Mouse (Mus musculus) liver, embryonic 11.5 days (tissue): ENCODE measurements at regions not wholly inside any gene's neighbourhood (a gene's known extent, or its start where the extent isn't known, plus 50 kb on each side); places are given as distances from the start of the nearest gene placed in this dataset.
A peak's percentile ranks its signal among the peaks of the same experiment; 100 is the strongest.

ENCODE experiments used
- ATAC-seq: fragments of 200-750 bp; cut with Nextera tagmentation; replicated peaks from 2 replicates; pipeline ENCODE4 v1.8.0; 2017; ENCODE audit warnings: moderate number of reproducible peaks, mild to moderate bottlenecking, moderate TSS enrichment, moderate library complexity; ENCODE audit not compliant: low FRiP score
- DNase-seq: peaks from one replicate; pipeline ENCODE4 v3.0.0-alpha.2; 2017; ENCODE audit warnings: low spot score
- H3K27ac ChIP-seq: fragments of 300-500 bp; sonication (generic); 2 replicates; pipeline ENCODE4 v1.5.1; 2014; ENCODE audit warnings: mild to moderate bottlenecking, low read depth, low read length, control low read depth
- H3K27me3 ChIP-seq: fragments of 300-500 bp; sonication (generic); replicated peaks from 2 replicates; pipeline ENCODE4 v1.6.1; 2014; ENCODE audit warnings: low read length, mixed read lengths; ENCODE audit not compliant: control insufficient read depth, insufficient read depth
- H3K36me3 ChIP-seq: fragments of 300-500 bp; sonication (generic); 2 replicates; pipeline ENCODE4 v1.6.1; 2014; ENCODE audit warnings: mild to moderate bottlenecking, low read length, moderate library complexity, mixed read lengths; ENCODE audit not compliant: control insufficient read depth, insufficient read depth
- H3K4me1 ChIP-seq: fragments of 300-500 bp; sonication (generic); replicated peaks from 2 replicates; pipeline ENCODE4 v1.6.1; 2014; ENCODE audit warnings: low read length, mixed read lengths; ENCODE audit not compliant: control insufficient read depth, insufficient read depth
- H3K4me2 ChIP-seq: fragments of 300-500 bp; sonication (generic); 2 replicates; pipeline ENCODE4 v1.6.1; 2014; ENCODE audit warnings: mild to moderate bottlenecking, control low read depth, moderate library complexity
- H3K4me3 ChIP-seq: fragments of 300-500 bp; sonication (generic); 2 replicates; pipeline ENCODE4 v1.5.1; 2014; ENCODE audit warnings: low read depth, low read length, control low read depth
- H3K9ac ChIP-seq: fragments of 300-500 bp; sonication (generic); 2 replicates; pipeline ENCODE4 v1.6.1; 2014; ENCODE audit warnings: low read depth, low read length, control low read depth
- H3K9me3 ChIP-seq: fragments of 300-500 bp; sonication (generic); 2 replicates; pipeline ENCODE4 v1.6.1; 2016; ENCODE audit warnings: low read length, inconsistent platforms, mixed read lengths; ENCODE audit not compliant: control insufficient read depth
- WGBS: fragments of 180-500 bp; shearing (Covaris S2); extraction: QIAGEN DNeasy Blood & Tissue Kit; methylation state at CpG from one replicate; pipeline ENCODE4 v1.1.7; 2014; 5-methylcytosine and 5-hydroxymethylcytosine counted together

DNA sequence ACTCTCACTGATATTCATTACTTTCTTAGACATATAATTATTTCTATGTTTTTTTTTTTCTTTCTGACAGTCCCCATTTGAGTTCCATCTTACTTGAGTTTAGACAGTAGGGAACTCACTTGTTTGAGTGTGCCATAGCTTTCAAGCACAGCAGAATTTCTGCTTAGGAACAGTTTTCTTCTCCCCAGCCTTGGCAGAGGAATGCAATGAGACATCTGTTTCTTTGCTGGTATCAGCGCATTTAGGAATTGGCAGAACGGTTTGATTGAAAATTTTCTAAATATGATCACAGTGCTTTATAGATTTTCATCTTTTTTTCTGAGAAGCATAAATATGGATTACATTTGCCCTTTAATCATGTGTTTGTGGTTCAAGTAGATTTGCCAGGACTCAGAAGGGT lies 448.6 kb downstream of the Chl1 start:
- 85% methylated on average over 2 of the region's 2 CpGs for WGBS
- Histone ChIP-seq H3K9ac (no peak overlapping the region), H3K36me3 (no peaks in the 10 kb centered on the region), H3K9me3 (no peaks in the 10 kb centered on the region), H3K27ac (no peak overlapping the region), H3K4me1 (no peaks in the 10 kb centered on the region), H3K27me3 (no peaks in the 10 kb centered on the region), H3K4me2 (no peak overlapping the region), H3K4me3 (no peak overlapping the region)
- DNase-seq (no peak), ATAC-seq (no peak)

GRCm38 (mm10) chr6:103967811-103968420 lies 457.5 kb downstream of the Chl1 start:
- DNase-seq (no peak), ATAC-seq (no peak)

GRCm38 (mm10) chr6:103999186-103999585 lies 488.8 kb downstream of the Chl1 start:
- DNase-seq (no peak), ATAC-seq (no peak)

More at GRCm38 (mm10) chr6:103967811-103968420, 457.5 kb downstream of the Chl1 start:
- Histone ChIP-seq H3K4me3 (no peak overlapping the region), H3K4me1 (no peaks in the 10 kb centered on the region), H3K9ac (no peak overlapping the region), H3K9me3 (no peaks in the 10 kb centered on the region), H3K36me3 (no peaks in the 10 kb centered on the region), H3K4me2 (no peak overlapping the region), H3K27me3 (no peaks in the 10 kb centered on the region), H3K27ac (no peak overlapping the region)
- WGBS, result 96% methylated on average over 1 of the region's 1 CpGs

DNA sequence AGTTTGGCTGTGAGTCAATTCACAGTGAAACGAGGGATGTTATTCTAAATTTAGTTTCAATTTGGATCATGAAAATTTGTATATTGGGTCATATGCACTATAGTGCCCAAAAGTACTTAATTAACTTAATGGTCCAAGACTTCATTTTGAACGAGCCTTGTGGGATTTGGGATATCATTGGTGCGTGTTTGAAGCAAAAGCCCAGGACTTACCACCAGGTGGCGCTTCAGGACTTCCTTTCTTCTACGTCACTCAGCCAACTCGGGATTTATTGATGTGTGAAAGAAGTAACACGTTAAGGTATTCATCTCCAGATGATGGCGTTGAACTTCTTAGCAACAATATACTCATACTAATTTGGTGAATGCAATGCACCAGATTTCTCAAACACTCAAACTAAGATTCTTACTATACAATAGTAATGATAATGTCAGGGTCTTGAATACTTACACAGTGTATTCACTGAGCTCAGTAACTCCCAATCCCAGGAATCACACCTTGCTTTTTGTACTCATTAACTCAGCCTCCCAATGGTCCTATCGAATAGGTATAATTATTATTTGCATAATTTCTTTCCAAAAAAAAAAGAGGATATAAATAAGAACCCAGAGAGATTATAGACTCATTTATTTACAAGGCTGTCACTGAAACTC lies 464.0 kb upstream of the Cntn6 start:
- Histone ChIP-seq H3K36me3 (no peaks in the 10 kb centered on the region), H3K4me1 (no peaks in the 10 kb centered on the region), H3K4me3 (no peak overlapping the region), H3K4me2 (no peak overlapping the region), H3K27ac (no peak overlapping the region), H3K9me3 (no peaks in the 10 kb centered on the region), H3K27me3 (no peaks in the 10 kb centered on the region), H3K9ac (no peak overlapping the region)
- 11% methylated on average over 9 of the region's 9 CpGs for WGBS
- ATAC-seq (0 out of 2 replicates have a peak, but pooled peaks have one; percentile 45), DNase-seq (peak; percentile 34)

More at GRCm38 (mm10) chr6:103999186-103999585, 488.8 kb downstream of the Chl1 start:
- 82% methylated on average over 1 of the region's 1 CpGs for WGBS
- Histone ChIP-seq H3K36me3 (no peaks in the 10 kb centered on the region), H3K4me3 (no peak overlapping the region), H3K9me3 (no peaks in the 10 kb centered on the region), H3K4me2 (no peak overlapping the region), H3K27ac (no peak overlapping the region), H3K9ac (no peak overlapping the region), H3K4me1 (no peaks in the 10 kb centered on the region), H3K27me3 (no peaks in the 10 kb centered on the region)

DNA sequence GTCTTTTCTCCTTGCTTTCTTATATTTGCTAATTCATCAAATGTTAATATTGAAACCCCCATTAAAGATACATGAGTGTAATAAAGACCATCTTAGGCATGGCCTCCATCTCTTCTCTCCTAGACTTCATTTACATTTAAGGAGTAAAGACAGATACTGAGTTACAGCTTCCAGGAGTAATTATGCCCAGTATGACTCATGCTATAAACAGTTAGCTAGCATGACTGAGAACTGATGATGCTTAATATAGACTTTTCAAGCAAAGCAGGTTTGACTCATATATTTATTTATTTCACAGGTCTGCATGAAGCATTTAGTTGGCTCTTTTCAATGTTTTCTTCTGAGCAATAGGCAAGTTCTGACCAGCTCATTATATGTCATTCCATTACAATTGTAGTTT lies 453.7 kb upstream of the Cntn6 start:
- no peak for DNase-seq
- no peak for ATAC-seq
- Histone ChIP-seq H3K36me3 (no peaks in the 10 kb centered on the region), H3K27me3 (no peaks in the 10 kb centered on the region), H3K27ac (no peak overlapping the region), H3K4me3 (no peak overlapping the region), H3K4me1 (no peaks in the 10 kb centered on the region), H3K9me3 (no peaks in the 10 kb centered on the region), H3K9ac (no peak overlapping the region), H3K4me2 (no peak overlapping the region)

GRCm38 (mm10) chr6:104040450-104040849 lies 452.1 kb upstream of the Cntn6 start:
- no peak overlapping the region for H3K4me2 ChIP-seq
- no peak overlapping the region for H3K9ac ChIP-seq
- ATAC-seq (no peak), DNase-seq (no peak)
- no peaks in the 10 kb centered on the region for H3K9me3 ChIP-seq
- no peaks in the 10 kb centered on the region for H3K27me3 ChIP-seq
- no peak overlapping the region for H3K27ac ChIP-seq
- H3K4me3 ChIP-seq, result no peak overlapping the region
- no peaks in the 10 kb centered on the region for H3K36me3 ChIP-seq
- 79% methylated on average over 2 of the region's 2 CpGs for WGBS
- no peaks in the 10 kb centered on the region for H3K4me1 ChIP-seq

GRCm38 (mm10) chr6:104055996-104056395 lies 436.6 kb upstream of the Cntn6 start:
- ATAC-seq (no peak), DNase-seq (no peak)
- H3K36me3 ChIP-seq, result no peaks in the 10 kb centered on the region
- no peaks in the 10 kb centered on the region for H3K9me3 ChIP-seq
- no peak overlapping the region for H3K27ac ChIP-seq
- H3K4me1 ChIP-seq, result no peaks in the 10 kb centered on the region
- no peak overlapping the region for H3K9ac ChIP-seq
- 87% methylated on average over 1 of the region's 1 CpGs for WGBS
- no peak overlapping the region for H3K4me2 ChIP-seq
- H3K27me3 ChIP-seq, result no peaks in the 10 kb centered on the region
- H3K4me3 ChIP-seq, result no peak overlapping the region

DNA sequence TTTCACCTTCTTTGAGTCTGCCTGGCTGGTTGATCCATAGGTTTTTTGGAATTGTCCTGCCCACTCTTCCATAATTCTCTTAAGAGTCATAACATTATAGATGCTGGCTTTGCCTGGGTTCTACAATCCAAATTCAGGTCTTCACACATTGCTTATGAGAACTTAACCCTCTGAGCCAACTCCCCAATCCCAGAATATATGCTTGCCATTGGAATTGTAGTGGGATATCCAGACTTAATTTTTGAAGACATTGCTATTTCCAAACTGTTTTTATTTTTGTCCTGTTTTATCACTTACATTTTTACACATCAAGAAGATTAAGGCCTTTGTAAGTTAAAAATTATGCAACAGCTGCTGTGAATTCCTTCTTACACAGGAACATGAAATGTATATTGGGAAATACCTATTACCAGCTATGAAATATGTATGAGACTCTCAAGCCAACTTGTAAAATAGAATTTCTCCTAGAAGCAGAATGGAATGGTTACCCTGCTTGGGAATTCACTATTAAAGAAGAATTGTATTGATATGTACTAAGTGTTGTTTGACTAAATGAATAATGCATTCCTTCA lies 430.8 kb upstream of the Cntn6 start:
- Histone ChIP-seq H3K4me1 (no peaks in the 10 kb centered on the region), H3K36me3 (no peaks in the 10 kb centered on the region), H3K4me3 (no peak overlapping the region), H3K27me3 (no peaks in the 10 kb centered on the region), H3K9ac (no peak overlapping the region), H3K27ac (no peak overlapping the region), H3K4me2 (no peak overlapping the region), H3K9me3 (no peaks in the 10 kb centered on the region)
- no peak for DNase-seq
- no peak for ATAC-seq

- Histone ChIP-seq H3K4me1 (no peaks in the 10 kb centered on the region), H3K9me3 (no peaks in the 10 kb centered on the region), H3K9ac (no peak overlapping the region), H3K27ac (no peak overlapping the region), H3K4me2 (no peak overlapping the region), H3K36me3 (no peaks in the 10 kb centered on the region), H3K27me3 (no peaks in the 10 kb centered on the region), H3K4me3 (no peak overlapping the region)
- WGBS, result 76% methylated on average over 3 of the region's 3 CpGs
- DNase-seq (no peak), ATAC-seq (no peak)
Observed at GRCm38 (mm10) chr6:104080581-104080980, 412.0 kb upstream of the Cntn6 start.
